Comparison of ENCODE assay signal across 48 mouse cellular contexts in the genomic region with DNA sequence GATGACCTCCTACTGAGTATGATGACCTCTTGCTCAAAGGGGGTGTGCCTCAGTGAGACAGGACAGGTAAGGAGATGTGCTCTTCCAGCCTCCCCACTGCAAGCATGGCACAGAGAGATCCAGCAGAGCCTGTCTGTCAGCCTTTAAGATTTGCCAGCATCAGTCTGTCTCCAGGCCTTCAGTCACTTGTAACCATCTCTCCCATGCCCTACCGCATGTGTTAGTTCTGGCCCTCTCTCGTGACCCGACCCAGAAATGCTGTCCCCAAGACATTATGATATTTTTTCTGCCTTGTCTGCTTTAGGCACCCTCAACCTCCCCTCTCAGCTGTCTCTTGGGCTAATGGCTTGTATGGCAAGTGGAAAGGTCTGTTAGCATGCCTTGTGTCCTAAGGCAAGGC. TPM values are rescaled to one million over a fixed set of nuclear protein-coding genes. Genes with fewer than 3 reads are reported as not detected.
"Had no signal": no experiment of that assay in that cellular context is flagged by ENCODE, and none has a peak within 500 bp of the region (broad histone marks: within the 10 kb centered on the region; RNA-seq: fewer than 3 reads in every experiment).

No protein-coding gene starts in this region.

- H3K27ac ChIP-seq: heart, embryonic 13.5 days; heart, embryonic 15.5 days; hindbrain, embryonic 10.5 days; hindbrain, embryonic 12.5 days; hindbrain, embryonic 13.5 days; hindbrain, embryonic 14.5 days; hindbrain, embryonic 15.5 days; hindbrain, postnatal 0 days; intestine, embryonic 15.5 days; kidney, embryonic 15.5 days; kidney, postnatal 0 days; layer of hippocampus, adult 2 months; left cerebral cortex, adult 2 months had no signal

- H3K27me3 ChIP-seq: heart, embryonic 13.5 days; heart, embryonic 15.5 days; hindbrain, embryonic 12.5 days; hindbrain, embryonic 13.5 days; hindbrain, embryonic 15.5 days; intestine, embryonic 15.5 days; kidney, embryonic 15.5 days had no signal

- ATAC-seq: hindbrain, embryonic 16.5 days; hindbrain, postnatal 0 days; inflammation-experienced regulatory T-cells, adult 6 months; intestine, embryonic 15.5 days; intestine, embryonic 16.5 days; intestine, postnatal 0 days had no signal

- H3K4me1 ChIP-seq: heart, embryonic 13.5 days; heart, embryonic 15.5 days; hindbrain, embryonic 10.5 days; hindbrain, embryonic 12.5 days; hindbrain, embryonic 13.5 days; hindbrain, embryonic 15.5 days; intestine, embryonic 15.5 days; kidney, embryonic 15.5 days had no signal

- H3K4me3 ChIP-seq: heart, embryonic 13.5 days; heart, embryonic 15.5 days; hindbrain, embryonic 10.5 days; hindbrain, embryonic 12.5 days; hindbrain, embryonic 13.5 days; hindbrain, embryonic 15.5 days; intestine, embryonic 15.5 days; kidney, embryonic 15.5 days; layer of hippocampus, adult 2 months; left cerebral cortex, adult 2 months had no signal

- H3K9ac ChIP-seq: heart, embryonic 13.5 days; heart, embryonic 15.5 days; hindbrain, embryonic 12.5 days; hindbrain, embryonic 13.5 days; hindbrain, embryonic 14.5 days; hindbrain, embryonic 15.5 days; intestine, embryonic 15.5 days; kidney, embryonic 15.5 days had no signal

- DNase-seq: heart, postnatal 10 days; heart, postnatal 14 days; heart, postnatal 36 days; heart, postnatal 4 days; kidney, adult 11 months; kidney, adult 18-20 months; kidney, adult 2 months; kidney, adult 8-10 months; kidney, adult 9 months; kidney, postnatal 10 days; kidney, postnatal 14 days; kidney, postnatal 25 days; kidney, postnatal 36 days; kidney, postnatal 4 days; layer of hippocampus, adult 9-11 months; layer of hippocampus, postnatal 36 days had no signal

- H3K9me3 ChIP-seq: heart, embryonic 13.5 days; heart, embryonic 15.5 days; hindbrain, embryonic 10.5 days; hindbrain, embryonic 12.5 days; hindbrain, embryonic 13.5 days; hindbrain, embryonic 15.5 days; intestine, embryonic 15.5 days; kidney, embryonic 15.5 days had no signal

- H3K36me3 ChIP-seq: heart, embryonic 13.5 days; heart, embryonic 15.5 days; hindbrain, embryonic 10.5 days; hindbrain, embryonic 12.5 days; hindbrain, embryonic 13.5 days; hindbrain, embryonic 15.5 days; intestine, embryonic 15.5 days; kidney, embryonic 15.5 days had no signal

- H3K4me2 ChIP-seq: heart, embryonic 13.5 days; heart, embryonic 15.5 days; hindbrain, embryonic 12.5 days; hindbrain, embryonic 13.5 days; hindbrain, embryonic 14.5 days; hindbrain, embryonic 15.5 days; intestine, embryonic 15.5 days; kidney, embryonic 15.5 days had no signal

RNA-seq across cellular contexts. Expression of a gene that starts 14.6 kb away (rescaled TPM):
- total RNA-seq: heart, postnatal 10 days; heart, postnatal 14 days; heart, postnatal 36 days; heart, postnatal 4 days; hematopoietic stem cell, adult 5-6 weeks; hindbrain, postnatal 0 days; layer of hippocampus, adult 8-10 months; layer of hippocampus, postnatal 10 days; layer of hippocampus, postnatal 14 days; layer of hippocampus, postnatal 36 days; left cerebral cortex, adult 18-20 months; left cerebral cortex, adult 2 months; left cerebral cortex, adult 8-10 months; left cerebral cortex, postnatal 10 days had no signal
- polyA plus RNA-seq: heart, embryonic 13.5 days; heart, embryonic 14.5 days; heart, embryonic 15.5 days; heart, embryonic 16.5 days; heart, postnatal 0 days; hindbrain, embryonic 10.5 days; hindbrain, embryonic 11.5 days; hindbrain, embryonic 12.5 days; hindbrain, embryonic 13.5 days; hindbrain, embryonic 14.5 days; hindbrain, embryonic 15.5 days; hindbrain, embryonic 16.5 days; hindbrain, postnatal 0 days; inflammation-experienced regulatory T-cells, adult 6 months; intestine, embryonic 14.5 days; intestine, embryonic 15.5 days; intestine, embryonic 16.5 days; intestine, postnatal 0 days; kidney, adult 2 months; kidney, embryonic 14.5 days; kidney, embryonic 15.5 days; kidney, embryonic 16.5 days; kidney, postnatal 0 days; large intestine, adult 2 months had no signal
